Mouse (Mus musculus): ENCODE results near the gene Map2k6.

DNA sequence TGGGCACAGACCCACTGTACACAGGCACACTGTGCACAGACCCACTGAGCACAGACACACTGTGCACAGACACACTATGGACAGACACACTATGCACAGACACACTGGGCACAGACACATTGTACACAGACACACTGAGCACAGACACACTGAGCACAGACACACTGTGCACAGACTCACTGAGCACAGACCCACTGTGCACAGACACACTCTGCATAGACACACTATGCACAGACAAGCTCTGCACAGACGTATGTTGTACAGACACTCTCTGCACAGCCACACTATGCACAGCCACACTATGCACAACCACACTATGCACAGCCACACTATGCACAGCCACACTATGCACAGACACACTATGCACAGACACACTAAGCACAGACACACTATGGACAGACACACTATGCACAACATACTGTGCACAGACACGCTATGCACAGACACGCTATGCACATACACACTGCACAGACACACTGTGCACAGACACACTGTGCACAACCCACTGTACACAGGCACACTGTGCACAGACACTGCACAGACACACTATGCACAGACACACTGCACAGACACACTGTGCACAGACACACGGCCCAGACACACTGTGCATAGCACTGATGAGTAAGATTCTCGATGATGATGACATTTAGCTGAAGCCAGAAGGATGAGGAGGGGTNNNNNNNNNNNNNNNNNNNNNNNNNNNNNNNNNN lies 54.7 kb downstream of the Map2k6 start:
- TF ChIP-seq CTCF (IDR thresholded peaks at IDR 0.05; ENCODE audit: low read depth, low read length) (no peak), POLR2A (IDR thresholded peaks at IDR 0.05; ENCODE audit: borderline replicate concordance, low read depth, low read length) (no peak)

Measured in bone marrow macrophage, adult 2 months (primary cell).